Mouse (Mus musculus) central nervous system, embryonic 18 days (tissue): Measurements from ENCODE around the gene Lamp1. TPM values are rescaled to one million over a fixed set of nuclear protein-coding genes. Genes with fewer than 3 reads are reported as not detected.

Source experiments
- polyA plus RNA-seq: library from polyadenylated mRNA; depleted of rRNA; stranded (reverse); fragments of >200 nt; gene quantifications from 2 replicates; pipeline ENCODE4 v1.2.3, GENCODE M21; 2012; rRNA removed

The Lamp1 gene
- 300 and 305 TPM in 2 replicates for polyA plus RNA-seq

DNA sequence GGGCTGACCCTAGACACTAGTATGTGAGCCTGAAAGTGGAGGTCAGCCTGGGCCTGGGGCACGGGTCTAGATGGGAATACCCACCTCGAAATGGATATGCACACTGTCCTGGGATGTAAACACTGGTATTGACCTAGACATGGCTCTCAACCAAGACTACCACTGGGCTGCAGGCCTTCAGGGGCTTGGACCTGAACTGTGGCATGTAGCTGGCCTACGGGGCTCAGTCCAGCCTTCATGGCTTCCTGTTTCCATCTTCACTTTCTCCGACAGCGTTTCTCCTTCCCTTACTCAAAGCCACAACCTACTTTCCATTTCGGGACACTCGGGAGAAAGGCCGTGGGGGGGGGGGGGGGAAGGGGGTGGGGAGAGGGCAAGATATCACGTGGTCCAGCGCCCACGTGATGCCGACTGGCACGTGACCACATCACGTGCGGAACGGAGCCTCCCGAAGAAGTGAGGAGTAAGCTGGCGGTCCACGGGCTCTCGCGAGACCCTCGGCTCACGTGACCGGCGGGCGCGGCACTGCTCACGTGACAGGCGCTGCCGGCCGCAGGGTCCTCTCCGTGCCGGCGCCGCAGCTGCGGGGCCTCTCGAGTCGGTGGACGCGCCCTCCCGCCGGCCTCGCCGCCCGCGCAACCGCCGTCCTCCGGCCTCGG, at the start of gene Lamp1:
Lamp1 (plus strand) TSS at position 444 of the 659 bp plus-strand sequence.

GRCm38 (mm10) chr8:13200301-13201012, 41.5 kb downstream of the Lamp1 start, which contains the start of gene Grtp1:
Grtp1 (minus strand) TSS chr8:13200620.

Other genes with a start within 250 kb of the Lamp1 start
- 0.23 and 0.32 TPM in 2 replicates for gene F7, start 133.1 kb upstream of the Lamp1 start, polyA plus RNA-seq
- 0.12 and 0.19 TPM in 2 replicates for gene F10, start 121.9 kb upstream of the Lamp1 start, polyA plus RNA-seq
- gene Proz, start 98.2 kb upstream of the Lamp1 start, polyA plus RNA-seq: 0.17 and 0.28 TPM in 2 replicates
- gene Pcid2, start 53.7 kb upstream of the Lamp1 start, polyA plus RNA-seq: 32.4 and 34.2 TPM in 2 replicates
- gene Cul4a, start 53.5 kb upstream of the Lamp1 start, polyA plus RNA-seq: 53.4 and 60.0 TPM in 2 replicates
- gene Grtp1, start 41.5 kb downstream of the Lamp1 start, polyA plus RNA-seq: 13.8 and 16.2 TPM in 2 replicates
- gene Adprhl1, start 95.0 kb downstream of the Lamp1 start, polyA plus RNA-seq: 0.19 and 1.1 TPM in 2 replicates
- 46.3 and 48.8 TPM in 2 replicates for gene Dcun1d2, start 129.0 kb downstream of the Lamp1 start, polyA plus RNA-seq
- gene Tmco3, start 129.0 kb downstream of the Lamp1 start, polyA plus RNA-seq: 35.2 and 36.1 TPM in 2 replicates
- gene Tfdp1, start 179.6 kb downstream of the Lamp1 start, polyA plus RNA-seq: 139 and 142 TPM in 2 replicates
- not detected in 2 replicates for gene Atp4b, start 237.7 kb downstream of the Lamp1 start, polyA plus RNA-seq
- gene Grk1, start 245.9 kb downstream of the Lamp1 start, polyA plus RNA-seq: 0.03 TPM in 2 replicates